Mouse (Mus musculus) MEL (cell line): ENCODE data around the gene Cyp4a10.
"Not testable (repeated sequence)": the region's sequence is repeated elsewhere in the genome, so short reads cannot be mapped to it uniquely, and the experiment has no call there.

ENCODE experiments used
- ETS1 ChIP-seq: IDR thresholded peaks from 2 replicates; pipeline ENCODE4 v1.6.1; 2012; ENCODE audit warnings: low read depth, mild to moderate bottlenecking, inconsistent platforms, low read length, improper control_type of control experiment, moderate library complexity
- RCOR1 ChIP-seq: IDR thresholded peaks from 2 replicates; pipeline ENCODE4 v1.6.1; 2012; ENCODE audit warnings: low read depth, mild to moderate bottlenecking, inconsistent platforms, low read length, improper control_type of control experiment

GRCm38 (mm10) chr4:115476051-115476450, 42.0 kb upstream of the Cyp4a10 start:
- TF ChIP-seq ETS1, RCOR1: not testable (repeated sequence)
